Mouse (Mus musculus) liver, embryonic 14.5 days (tissue): ENCODE data around the gene Lsamp. TPM values are rescaled to one million over a fixed set of nuclear protein-coding genes. Genes with fewer than 3 reads are reported as not detected.

Source experiments
- ATAC-seq: fragments of 200-750 bp; cut with Nextera tagmentation; 2 replicates; pipeline ENCODE4 v1.8.0; 2017; ENCODE audit warnings: moderate number of reproducible peaks, mild to moderate bottlenecking, moderate library complexity; ENCODE audit not compliant: insufficient read depth
- DNase-seq, 3 experiments: peaks; one replicate each; pipeline ENCODE4 v3.0.0-alpha.2; 2012 to 2013; ENCODE audit warnings: low read depth in 3 of 3, low spot score in 3 of 3
- H3K27ac ChIP-seq: fragments of 300-500 bp; sonication (generic); 2 replicates; pipeline ENCODE4 v1.5.1; 2014; ENCODE audit warnings: moderate library complexity, mild to moderate bottlenecking, control low read depth, inconsistent platforms
- H3K27me3 ChIP-seq: fragments of 300-500 bp; sonication (generic); 2 replicates; pipeline ENCODE4 v1.6.1; 2014; ENCODE audit warnings: mild to moderate bottlenecking, low read length, moderate library complexity; ENCODE audit not compliant: control insufficient read depth, insufficient read depth
- H3K36me3 ChIP-seq: fragments of 300-500 bp; sonication (generic); replicated peaks from 2 replicates; pipeline ENCODE4 v1.6.1; 2014; ENCODE audit warnings: low read depth; ENCODE audit not compliant: control insufficient read depth, insufficient read depth
- H3K4me1 ChIP-seq, 2 experiments: fragments of 200-500 bp in 1 of 2; fragments of 300-500 bp in 1 of 2; sonication (generic) in 1 of 2; replicated peaks; 2 replicates each; pipeline ENCODE4 v1.6.1; 2012 to 2014; ENCODE audit warnings: antibody characterized with exemption in 1 of 2, inconsistent platforms in 1 of 2, low read length in 1 of 2; ENCODE audit not compliant: control insufficient read depth in 2 of 2, insufficient read depth in 2 of 2
- H3K4me2 ChIP-seq: fragments of 300-500 bp; sonication (generic); 2 replicates; pipeline ENCODE4 v1.6.1; 2014; ENCODE audit warnings: low read depth, mild to moderate bottlenecking, control low read depth, moderate library complexity
- H3K4me3 ChIP-seq, 2 experiments: fragments of 200-500 bp in 1 of 2; fragments of 300-500 bp in 1 of 2; sonication (generic) in 1 of 2; 2 replicates each; pipeline ENCODE4 v1.5.1; 2012 to 2014; ENCODE audit warnings: low read depth in 2 of 2, low read length in 2 of 2, mild to moderate bottlenecking in 2 of 2, control low read depth in 1 of 2, inconsistent platforms in 1 of 2, moderate library complexity in 1 of 2; ENCODE audit not compliant: insufficient read depth in 1 of 2
- H3K9ac ChIP-seq: fragments of 300-500 bp; sonication (generic); replicated peaks from 2 replicates; pipeline ENCODE4 v1.6.1; 2014; ENCODE audit warnings: mild to moderate bottlenecking, control low read depth, moderate library complexity
- H3K9me3 ChIP-seq: fragments of 300-500 bp; sonication (generic); 2 replicates; pipeline ENCODE4 v1.6.1; 2016; ENCODE audit warnings: low read length, mixed read lengths; ENCODE audit not compliant: control insufficient read depth
- CTCF ChIP-seq: IDR thresholded peaks from 2 replicates; pipeline ENCODE4 v1.5.1; 2016; ENCODE audit warnings: antibody characterized with exemption, low read depth, control low read depth
- EP300 ChIP-seq: IDR thresholded peaks from 2 replicates; pipeline ENCODE4 v1.6.1; 2016; ENCODE audit warnings: antibody characterized with exemption, low read depth
- WGBS: fragments of 180-500 bp; shearing (Covaris S2); extraction: QIAGEN DNeasy Blood & Tissue Kit; methylation state at CpG from one replicate; pipeline ENCODE4 v1.1.7; 2014; ENCODE audit not compliant: insufficient replicate concordance; 5-methylcytosine and 5-hydroxymethylcytosine counted together
- polyA plus RNA-seq, 2 experiments: library from polyadenylated mRNA; depleted of rRNA in 1 of 2; stranded (reverse) in 1 of 2; unstranded in 1 of 2; fragments of >200 nt; fragmentation: Nextera tagmentation in 1 of 2; extraction: Ambion mirVana in 1 of 2; gene quantifications; 2 replicates each; pipeline versions ENCODE4 v1.2.1 to v1.2.3; 2012 to 2014

The Lsamp gene
- polyA plus RNA-seq, 2 experiments: 0.03 to 0.06 TPM

DNA sequence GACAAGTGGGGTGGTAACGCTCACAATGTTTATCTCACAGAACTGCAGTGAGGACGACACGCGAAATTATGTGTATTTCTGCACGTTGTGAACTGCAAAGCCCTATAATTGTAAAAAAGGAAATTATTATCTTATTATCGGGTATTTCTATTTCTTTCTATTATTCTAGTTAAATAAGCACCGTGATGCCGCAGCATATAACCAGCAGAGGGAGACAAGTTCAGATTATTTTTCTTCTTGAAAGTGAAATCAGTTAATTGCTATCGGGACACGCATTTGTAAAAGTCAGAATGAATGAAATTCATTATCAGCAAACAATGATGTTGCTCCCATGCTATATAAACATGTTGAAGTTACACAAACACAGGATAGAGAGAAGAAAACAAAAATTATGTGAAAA, 1540.1 kb downstream of the Lsamp start:
- ATAC-seq (no peak), DNase-seq (no peak)
- no peak for TF ChIP-seq EP300
- TF ChIP-seq CTCF: no peak
- Histone ChIP-seq H3K4me3 (no peak overlapping the region), H3K4me1 (no peaks in the 10 kb centered on the region), H3K4me2 (no peak overlapping the region), H3K27me3 (no peaks in the 10 kb centered on the region), H3K9me3 (no peaks in the 10 kb centered on the region), H3K9ac (no peak overlapping the region), H3K36me3 (no peaks in the 10 kb centered on the region), H3K27ac (no peak overlapping the region)
- WGBS: 51% methylated on average over 10 of the region's 10 CpGs

- Histone ChIP-seq H3K4me2 (0 out of 2 replicates have a peak overlapping the region, but pooled peaks have one; percentile 4), H3K27me3 (no peaks in the 10 kb centered on the region), H3K4me3 (peak overlapping the region in 1 of 2 experiments; percentile 7; a peak in 1 of 4 replicates), H3K4me1 (no peaks in the 10 kb centered on the region), H3K9me3 (no peaks in the 10 kb centered on the region), H3K9ac (no peak overlapping the region), H3K27ac (no peak overlapping the region), H3K36me3 (no peaks in the 10 kb centered on the region)
- 2% methylated on average over 38 of the region's 38 CpGs for WGBS
- DNase-seq (no peak), ATAC-seq (no peak)
- no peak for TF ChIP-seq CTCF
- no peak for TF ChIP-seq EP300
These were observed 1548.7 kb downstream of the Lsamp start for GRCm38 (mm10) chr16:41532661-41533551.

DNA sequence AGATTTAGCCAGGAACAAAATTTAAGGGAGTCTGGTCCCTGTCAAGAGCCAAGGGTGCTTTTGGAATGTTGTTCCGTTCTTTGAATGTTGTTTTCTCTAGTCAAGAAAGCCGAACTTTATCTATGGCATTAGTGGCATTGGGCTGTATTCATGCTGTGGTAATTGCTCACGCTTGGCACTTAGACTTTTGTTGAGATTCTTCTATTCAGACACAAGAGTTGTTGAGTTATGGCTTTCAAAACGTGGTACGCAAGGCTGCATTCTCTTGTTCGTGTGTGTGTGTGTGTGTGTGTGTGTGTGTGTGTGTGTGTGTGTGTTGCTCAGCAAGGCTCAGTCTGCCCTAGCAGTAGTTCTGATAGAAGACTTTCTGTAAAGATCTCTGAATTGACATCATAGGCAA, 1549.5 kb downstream of the Lsamp start:
- 34% methylated on average over 6 of the region's 6 CpGs for WGBS
- Histone ChIP-seq H3K4me3 (no peak overlapping the region), H3K4me1 (no peaks in the 10 kb centered on the region), H3K9ac (no peak overlapping the region), H3K27me3 (no peaks in the 10 kb centered on the region), H3K4me2 (no peak overlapping the region), H3K9me3 (no peaks in the 10 kb centered on the region), H3K36me3 (no peaks in the 10 kb centered on the region), H3K27ac (no peak overlapping the region)
- TF ChIP-seq EP300 (no peak), CTCF (no peak)
- DNase-seq (no peak), ATAC-seq (no peak)

GRCm38 (mm10) chr16:41535806-41536205, 1551.6 kb downstream of the Lsamp start:
- Histone ChIP-seq H3K4me3 (no peak overlapping the region), H3K27ac (no peak overlapping the region), H3K27me3 (no peaks in the 10 kb centered on the region), H3K4me2 (no peak overlapping the region), H3K4me1 (no peaks in the 10 kb centered on the region), H3K9me3 (no peaks in the 10 kb centered on the region), H3K9ac (no peak overlapping the region), H3K36me3 (no peaks in the 10 kb centered on the region)
- DNase-seq (no peak), ATAC-seq (no peak)
- TF ChIP-seq EP300 (no peak), CTCF (no peak)
- WGBS: 34% methylated on average over 1 of the region's 1 CpGs

- Histone ChIP-seq H3K4me1 (no peaks in the 10 kb centered on the region), H3K4me2 (no peak overlapping the region), H3K27ac (no peak overlapping the region), H3K27me3 (no peaks in the 10 kb centered on the region), H3K4me3 (no peak overlapping the region), H3K36me3 (no peaks in the 10 kb centered on the region), H3K9ac (no peak overlapping the region), H3K9me3 (no peaks in the 10 kb centered on the region)
- TF ChIP-seq CTCF (no peak), EP300 (no peak)
- WGBS: 36% methylated on average over 2 of the region's 2 CpGs
- no peak for DNase-seq
- no peak for ATAC-seq
These were observed 1558.5 kb downstream of the Lsamp start for GRCm38 (mm10) chr16:41542641-41543040.
